Mouse (Mus musculus) stomach, postnatal 0 days (tissue): Measurements from ENCODE around the gene Gm49318.

Experiments used
- CTCF ChIP-seq: IDR thresholded peaks from 2 replicates; pipeline ENCODE4 v1.5.1; 2016; ENCODE audit warnings: antibody characterized with exemption, low read depth, mild to moderate bottlenecking, moderate library complexity
- EP300 ChIP-seq: optimal IDR thresholded peaks from 2 replicates; pipeline ENCODE3; 2016; ENCODE audit warnings: antibody characterized with exemption

- TF ChIP-seq CTCF: peak; percentile 1; the same call in 1 of the 2 replicates
- no peak for TF ChIP-seq EP300
Observed at GRCm38 (mm10) chr9:22116740-22117426, 45.8 kb upstream of the Gm49318 start, which contains the start of gene Elof1.
